Mouse (Mus musculus) right cerebral cortex, postnatal 36 days (tissue): ENCODE measurements around the gene Map4.

Source experiments
- DNase-seq, 2 experiments: peaks; one replicate each; pipeline ENCODE4 v3.0.0; 2022; ENCODE audit warnings: low spot score in 2 of 2, mixed read lengths in 1 of 2

The Map4 gene

DNA sequence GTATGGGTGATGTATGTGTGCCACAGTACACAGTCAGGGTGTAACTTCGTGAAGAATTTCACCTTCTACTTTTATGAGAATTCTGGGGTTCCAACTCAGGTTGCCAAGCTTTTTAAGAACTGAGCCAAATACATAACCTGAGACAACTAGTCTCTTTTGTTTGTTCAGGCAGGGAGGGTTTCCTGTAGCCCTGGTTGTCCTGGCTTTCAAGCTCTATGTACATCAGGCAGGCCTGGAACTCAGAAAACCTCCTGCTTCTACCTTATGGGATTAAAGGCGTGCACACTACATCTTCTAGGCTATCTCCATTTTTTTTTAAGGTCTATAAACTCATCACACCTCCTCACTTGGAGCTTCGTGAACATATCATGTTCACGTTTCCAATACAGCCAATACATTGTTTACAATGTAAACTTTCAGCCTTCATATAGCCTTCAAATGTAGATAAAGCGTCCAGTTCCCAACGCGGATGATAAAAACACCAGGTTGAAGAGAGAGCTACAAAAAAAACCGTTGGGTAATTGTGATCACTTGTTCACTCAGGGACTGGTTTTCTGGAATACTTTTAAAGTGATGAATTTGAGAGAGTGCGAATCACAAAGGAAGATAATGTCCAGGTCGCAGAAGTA lies 199.8 kb downstream of the Map4 start:
- DNase-seq, result no peak

DNA sequence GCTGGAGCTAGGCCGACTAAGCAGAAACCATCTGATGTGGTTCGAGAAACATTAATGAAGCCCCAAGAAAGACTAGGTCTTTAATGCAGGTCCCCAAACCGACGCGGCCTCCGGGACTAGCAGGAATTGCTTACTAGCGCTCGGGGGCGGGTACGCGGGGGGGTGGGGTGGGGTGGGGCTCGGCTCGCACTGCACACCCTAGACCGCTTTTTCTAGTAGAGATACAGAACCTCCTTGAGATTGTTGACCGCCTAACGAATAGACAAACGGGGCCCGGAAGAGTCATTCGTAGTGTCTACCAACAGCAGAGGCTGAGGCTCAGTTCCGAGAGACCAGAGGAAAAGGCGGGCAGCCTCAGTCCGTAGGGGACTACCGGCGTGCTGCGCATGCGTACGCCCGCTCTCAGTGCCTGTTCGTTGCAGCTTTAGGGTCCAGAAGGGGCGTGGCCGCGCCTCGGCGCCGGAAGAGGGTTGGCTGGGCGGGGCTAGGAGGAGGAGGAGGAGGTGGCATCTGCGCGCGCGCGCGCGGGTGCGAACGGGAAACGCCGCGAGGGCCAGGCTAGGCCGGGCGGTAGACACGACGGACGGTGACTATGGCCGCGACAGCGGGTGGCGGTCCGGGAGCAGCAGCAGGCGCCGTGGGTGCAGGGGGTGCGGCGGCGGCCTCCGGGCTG lies 200.4 kb downstream of the Map4 start:
- DNase-seq, result peak; percentile 98

DNA sequence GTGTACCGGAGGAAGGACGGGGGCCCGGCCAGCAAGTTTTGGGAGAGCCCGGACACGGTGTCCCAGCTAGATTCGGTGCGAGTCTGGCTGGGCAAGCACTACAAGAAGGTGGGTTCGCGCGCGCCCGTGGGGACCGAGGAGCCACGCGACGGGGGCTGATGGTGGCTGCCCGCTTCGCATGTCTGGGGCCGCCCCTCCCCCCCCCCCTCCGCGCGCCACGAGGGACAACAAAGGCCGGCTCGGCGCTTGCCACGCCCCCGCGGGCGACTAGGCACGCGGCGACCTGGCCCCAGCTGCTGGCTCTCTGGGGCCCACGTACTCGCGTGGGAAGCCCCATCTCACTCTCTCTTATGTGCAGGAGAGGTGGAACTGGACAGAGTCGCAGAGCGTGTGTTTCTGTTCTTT lies 200.9 kb downstream of the Map4 start:
- DNase-seq, result no peak

DNA sequence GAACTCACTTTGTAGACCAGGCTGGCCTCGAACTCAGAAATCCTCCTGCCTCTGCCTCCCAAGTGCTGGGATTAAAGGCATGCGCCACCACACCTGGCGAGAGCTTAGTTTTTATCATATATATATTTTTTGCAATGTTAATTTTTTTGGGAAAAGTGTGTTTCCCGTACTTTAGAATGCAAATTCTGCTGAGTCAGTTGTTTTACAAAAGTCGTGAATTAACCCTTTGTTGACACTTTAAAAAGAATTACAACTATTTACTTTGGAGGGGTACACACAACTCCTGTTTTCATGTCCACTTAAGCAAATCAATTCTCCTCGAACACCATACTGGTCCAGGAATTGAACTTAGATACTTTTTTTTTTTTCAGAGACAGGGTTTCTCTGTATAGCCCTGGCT lies 201.7 kb downstream of the Map4 start:
- DNase-seq, result no peak
